Mouse (Mus musculus): ENCODE measurements around the gene Pou2f2. TPM values are rescaled to one million over a fixed set of nuclear protein-coding genes. Genes with fewer than 3 reads are reported as not detected.

Pou2f2 gene
- total RNA-seq, 2 experiments from 2014 or later: 6.9 to 8.1 TPM

DNA sequence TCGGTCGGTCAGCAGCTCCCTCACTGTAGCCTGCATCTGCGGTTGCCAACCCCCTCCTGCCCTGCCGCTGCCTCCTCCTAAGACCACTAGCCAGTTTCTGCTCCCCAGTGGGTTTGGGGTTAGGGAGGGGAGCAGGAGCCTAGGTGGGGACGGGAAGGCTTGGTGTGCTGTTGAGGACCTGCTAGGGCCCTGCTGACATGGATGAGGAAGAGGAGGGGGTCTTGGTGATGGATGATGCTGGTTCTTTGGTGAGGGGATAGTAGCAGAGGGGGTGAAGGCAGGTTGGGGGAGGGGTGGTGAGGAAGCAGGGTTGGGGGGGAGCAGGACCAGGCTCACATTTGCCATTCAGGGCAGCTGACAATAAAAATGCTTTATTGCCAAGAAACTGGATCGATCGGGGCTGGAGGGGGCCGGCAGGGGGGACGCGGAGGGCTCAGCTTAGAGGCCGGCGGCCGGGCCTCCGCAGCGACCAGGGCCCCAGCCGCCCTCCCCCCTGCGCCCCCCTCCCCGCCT, 29.3 kb downstream of the Pou2f2 start:
- DNase-seq (ENCODE audit: low spot score in 2 of 2): no peak

DNA sequence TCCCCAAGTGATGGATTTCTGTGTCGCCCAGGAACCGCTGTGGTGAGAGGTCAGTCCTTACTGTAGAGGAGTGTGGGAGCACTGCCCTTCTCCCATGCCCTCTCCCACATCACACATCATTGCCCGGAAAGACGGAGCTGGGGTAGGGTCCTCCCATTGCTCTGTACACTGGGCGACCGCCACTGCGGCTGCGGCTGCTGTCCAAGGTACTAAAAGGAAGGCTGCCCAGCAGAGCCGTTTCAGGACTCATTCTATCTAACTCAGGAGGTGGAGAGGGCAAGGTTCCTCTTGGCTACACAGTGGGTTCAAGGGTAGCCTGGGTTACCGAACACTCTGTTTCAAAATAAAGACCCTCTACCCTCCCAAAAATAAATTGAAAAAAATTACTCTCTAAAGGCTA, 33.6 kb downstream of the Pou2f2 start:
- DNase-seq (ENCODE audit: low spot score in 2 of 2): no peak

DNA sequence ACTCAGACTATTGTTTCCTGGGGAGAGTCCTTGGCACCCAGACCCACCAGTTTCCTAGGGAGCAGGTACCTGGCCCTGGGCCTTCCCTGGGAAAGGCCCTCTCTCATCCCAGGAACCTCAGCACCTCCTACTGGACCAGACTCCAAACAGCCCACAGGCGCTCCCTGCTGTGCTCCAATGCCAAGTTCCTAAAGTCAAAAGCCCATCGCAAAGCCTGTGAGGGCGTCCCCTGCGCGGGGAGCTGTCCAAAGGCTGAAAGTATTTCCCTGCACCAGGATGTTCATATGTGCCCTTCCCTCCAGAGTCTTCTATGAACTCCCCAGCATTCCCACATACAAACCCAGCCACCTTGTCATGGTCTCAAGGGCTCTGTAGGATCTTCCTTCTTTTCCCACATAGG, 37.8 kb downstream of the Pou2f2 start:
- no peak for DNase-seq (ENCODE audit: low spot score in 2 of 2)

DNA sequence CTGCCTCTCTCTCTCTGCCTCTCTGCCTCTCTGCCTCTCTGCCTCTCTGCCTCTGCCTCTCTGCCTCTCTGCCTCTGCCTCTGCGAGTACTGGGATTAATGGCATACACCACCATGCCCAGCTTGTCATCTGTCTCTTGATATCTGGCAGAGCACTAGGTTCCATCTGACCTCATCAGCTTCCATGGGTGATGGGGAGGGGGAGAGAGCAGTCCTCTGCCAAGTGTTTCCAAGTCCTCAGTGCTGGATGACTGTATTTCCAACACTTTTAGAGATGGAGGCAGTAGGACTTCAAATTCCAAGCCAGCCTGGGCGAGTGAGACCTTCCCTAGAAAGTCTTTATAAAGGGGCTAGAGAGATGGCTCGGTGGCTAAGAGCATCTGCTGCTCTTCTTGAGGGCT, 42.0 kb downstream of the Pou2f2 start:
- no peak for DNase-seq (ENCODE audit: low spot score in 2 of 2)

DNA sequence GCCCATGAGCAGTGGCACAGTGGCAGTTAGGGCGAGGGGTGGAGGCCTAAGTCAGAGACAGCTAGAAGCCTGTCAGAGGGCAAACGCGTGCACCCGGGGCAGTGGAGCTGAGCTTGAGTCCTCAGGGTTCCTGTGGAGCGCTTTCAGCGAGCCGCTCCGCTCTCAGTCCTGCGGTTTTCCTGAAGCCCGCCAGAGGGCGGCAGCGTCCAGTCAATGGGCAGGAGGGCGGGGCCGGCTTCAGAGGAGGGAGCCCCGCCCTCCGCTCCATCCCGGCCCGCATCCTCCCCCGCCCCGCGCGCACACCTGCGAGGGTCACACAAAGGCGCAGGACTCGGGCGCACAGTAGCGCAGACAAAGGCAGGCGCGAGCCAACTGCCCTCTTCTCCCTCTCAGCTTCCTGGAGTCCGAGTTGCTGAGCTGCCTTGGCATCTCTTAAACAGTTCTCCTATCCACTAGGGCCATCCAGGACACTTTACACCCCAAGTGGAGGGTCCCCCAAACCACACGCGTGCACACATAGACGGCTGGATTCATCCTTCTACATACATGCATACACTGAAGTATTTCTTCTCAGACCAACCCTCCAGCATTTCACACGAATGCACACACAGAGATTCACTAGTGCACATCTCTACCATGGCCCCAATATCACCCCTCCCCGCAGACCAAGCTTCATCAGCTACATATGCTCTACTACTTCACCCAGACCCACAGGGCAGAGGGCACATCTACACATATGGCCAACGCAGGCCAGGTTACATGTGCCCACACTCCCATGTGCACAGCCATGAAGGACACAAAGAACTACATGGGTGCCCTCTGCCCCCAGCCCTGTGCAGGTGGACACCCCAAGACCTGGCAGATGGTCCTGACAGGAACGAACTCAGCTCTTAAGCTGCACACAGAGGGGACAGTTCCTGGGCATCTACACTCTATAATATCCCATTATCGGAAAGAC, 46.2 kb downstream of the Pou2f2 start:
- DNase-seq (ENCODE audit: low spot score in 2 of 2): peak; percentile 73 to 90

DNA sequence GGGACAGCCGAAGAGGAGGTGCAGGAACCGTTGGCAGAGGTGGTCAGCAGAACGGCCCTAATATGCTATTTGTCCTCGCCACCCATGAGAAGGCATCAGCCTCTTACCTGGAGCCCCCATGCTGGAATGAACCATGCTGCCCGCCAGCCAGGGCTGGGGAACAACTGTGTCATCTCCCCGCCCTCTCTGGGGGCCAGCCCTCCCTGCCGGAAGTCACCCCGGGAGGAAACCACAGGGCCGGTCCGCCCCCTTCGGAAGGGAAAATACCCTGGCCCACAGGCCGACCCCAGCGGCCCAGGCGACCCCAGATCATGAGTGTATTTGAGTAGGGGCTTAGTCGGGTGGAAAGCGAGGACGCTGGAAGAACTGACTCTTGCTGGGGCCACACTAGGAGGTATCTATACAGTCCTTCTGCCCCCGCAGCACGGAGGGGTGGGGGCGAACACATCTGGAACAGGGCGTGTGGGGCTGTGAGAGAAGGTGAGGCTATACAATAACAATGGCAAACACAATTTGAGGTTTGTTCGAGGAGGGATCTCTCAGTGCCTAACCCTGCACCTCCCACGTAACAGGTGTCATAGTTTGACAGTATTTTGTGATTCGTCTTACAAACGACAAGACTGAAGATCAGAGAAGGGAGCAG, 47.1 kb downstream of the Pou2f2 start:
- DNase-seq (ENCODE audit: low spot score in 2 of 2): no peak

DNA sequence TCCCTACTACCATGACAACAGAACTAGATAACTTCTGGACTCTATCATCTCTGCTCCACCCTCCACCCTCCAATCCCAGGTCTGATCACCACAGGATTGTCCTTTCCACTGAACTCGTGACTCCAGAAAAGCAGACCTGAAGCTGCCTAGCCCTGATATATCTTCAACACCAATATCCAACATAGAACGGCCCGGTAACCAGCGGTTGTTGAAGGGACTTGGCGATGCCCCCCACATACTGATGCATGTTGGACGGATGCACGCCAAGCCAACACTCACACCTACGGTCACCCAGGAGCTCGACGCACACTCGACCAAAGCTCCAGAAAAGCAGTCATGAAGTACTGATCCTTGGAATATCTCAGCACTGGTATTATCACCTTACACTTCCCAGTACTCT, 48.3 kb downstream of the Pou2f2 start:
- DNase-seq (ENCODE audit: low spot score in 2 of 2): no peak

DNA sequence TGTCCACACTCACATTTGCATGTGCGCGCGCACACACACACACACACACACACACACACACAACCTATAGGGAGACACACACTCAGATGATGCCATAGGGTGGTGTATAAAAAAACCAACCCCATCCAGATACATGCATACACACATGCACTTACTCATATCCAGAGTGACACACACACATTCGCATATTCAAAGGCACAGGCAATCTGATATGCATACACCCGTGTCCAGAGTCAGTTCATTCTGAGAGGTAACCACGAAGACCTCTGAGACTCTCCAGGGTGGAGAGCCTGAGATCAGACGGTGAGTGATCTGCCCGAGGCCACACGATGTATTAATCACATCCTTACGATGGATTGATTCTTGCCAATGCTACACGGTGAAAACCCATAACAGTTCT, 49.0 kb downstream of the Pou2f2 start:
- DNase-seq (ENCODE audit: low spot score in 2 of 2): no peak

DNA sequence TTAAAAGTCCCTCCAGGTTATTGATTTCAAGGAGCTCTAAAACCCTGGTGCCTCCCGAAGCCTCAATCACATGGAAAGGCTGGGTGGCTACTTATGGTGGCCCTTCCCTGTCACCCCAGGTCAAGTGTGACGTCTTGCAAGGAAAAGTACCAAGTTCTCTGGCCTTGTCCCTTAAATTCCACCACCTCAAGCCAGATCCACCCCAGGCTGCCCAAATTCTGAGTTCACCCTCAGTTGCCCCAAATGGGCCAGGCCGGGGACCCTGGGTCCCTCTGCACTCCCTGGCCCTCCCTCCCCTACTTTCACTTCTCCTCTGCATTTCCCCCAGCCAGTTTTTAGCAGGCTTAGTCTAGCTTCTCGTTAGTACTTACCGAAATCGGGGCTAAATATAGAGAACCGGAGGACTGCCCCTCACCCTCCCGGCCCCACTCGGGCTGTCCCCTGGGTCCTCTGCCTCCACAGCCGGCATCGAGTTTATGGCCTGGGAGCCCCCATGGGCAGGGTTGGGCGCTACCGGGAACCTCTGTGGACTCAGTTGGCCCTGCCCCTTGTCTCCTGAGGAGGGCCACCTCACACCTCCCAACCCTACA, 50.0 kb downstream of the Pou2f2 start:
- no peak for DNase-seq (ENCODE audit: low spot score in 2 of 2)

DNA sequence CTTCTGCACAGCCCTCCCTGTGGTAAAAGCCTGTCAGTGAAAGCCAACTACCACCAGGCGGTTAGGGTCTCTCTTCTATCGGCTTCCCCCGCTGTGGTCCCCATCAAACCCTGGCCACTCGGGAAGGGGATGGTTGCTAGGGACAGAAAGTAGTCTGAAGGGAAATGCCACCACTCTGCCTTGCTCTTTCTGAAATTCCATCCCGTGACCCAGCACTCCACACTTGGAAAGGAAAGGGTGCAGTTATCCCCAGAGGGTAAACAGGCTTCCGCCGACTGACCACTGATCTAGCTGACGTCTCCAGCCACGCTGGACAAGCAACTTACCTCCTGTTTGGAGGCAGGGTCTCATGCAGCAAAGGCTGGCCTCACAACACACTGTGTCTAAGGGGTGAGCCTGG, 51.6 kb downstream of the Pou2f2 start:
- DNase-seq (ENCODE audit: low spot score in 2 of 2): no peak

DNA sequence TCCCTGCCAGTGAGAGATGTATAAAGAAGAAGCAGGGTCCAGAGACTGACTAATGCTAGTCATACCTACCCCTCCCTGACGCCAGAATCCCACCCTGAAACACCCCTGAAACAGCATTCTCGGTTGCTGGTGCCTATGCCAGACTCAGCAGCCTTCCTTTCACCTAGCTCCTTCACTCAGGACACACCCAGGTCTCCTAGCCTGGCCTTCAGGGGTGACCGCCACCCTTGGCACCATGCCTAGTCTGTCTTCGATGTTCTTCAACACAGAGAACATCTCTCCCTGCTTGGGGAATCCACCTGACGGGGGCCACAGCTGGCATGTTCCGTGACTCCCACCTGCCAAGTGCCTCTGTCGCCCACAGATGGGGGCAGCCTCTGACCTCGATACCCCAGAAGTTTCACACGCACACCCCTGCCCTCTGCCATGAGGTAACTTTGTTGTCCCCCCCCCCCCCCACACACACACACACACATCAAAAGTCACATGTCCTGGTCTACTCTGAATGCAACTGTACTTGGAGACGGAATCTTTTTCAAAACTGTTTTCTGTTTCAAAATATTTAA, 53.7 kb downstream of the Pou2f2 start:
- DNase-seq (ENCODE audit: low spot score in 2 of 2): no peak

DNA sequence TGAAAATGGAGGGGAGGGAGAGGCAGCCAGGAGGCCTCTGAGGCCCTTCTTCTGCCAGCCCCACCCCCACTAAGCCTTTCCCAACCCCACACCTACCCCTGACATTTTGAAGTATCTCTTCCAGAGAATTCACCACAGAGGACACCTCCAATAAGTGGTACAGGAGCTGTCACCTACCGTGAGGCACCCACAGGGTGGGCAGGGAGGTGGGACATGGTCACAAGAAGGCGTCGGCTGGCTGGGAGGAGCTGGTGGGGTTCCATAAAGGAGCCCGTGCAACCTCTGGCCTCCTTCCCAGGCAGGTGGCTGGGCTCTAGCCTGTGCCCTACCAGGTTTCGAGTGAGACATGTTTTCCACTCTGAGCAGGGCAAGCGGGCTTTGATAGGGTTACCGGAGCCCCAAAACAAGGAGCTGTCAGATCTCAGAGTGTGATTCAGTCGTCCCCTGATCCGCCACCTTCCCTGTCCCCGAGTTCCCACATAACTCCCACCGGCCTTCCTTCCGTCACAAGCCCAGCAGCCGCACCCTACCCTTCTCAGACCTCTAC, 58.2 kb downstream of the Pou2f2 start:
- no peak for DNase-seq (ENCODE audit: low spot score in 2 of 2)

DNA sequence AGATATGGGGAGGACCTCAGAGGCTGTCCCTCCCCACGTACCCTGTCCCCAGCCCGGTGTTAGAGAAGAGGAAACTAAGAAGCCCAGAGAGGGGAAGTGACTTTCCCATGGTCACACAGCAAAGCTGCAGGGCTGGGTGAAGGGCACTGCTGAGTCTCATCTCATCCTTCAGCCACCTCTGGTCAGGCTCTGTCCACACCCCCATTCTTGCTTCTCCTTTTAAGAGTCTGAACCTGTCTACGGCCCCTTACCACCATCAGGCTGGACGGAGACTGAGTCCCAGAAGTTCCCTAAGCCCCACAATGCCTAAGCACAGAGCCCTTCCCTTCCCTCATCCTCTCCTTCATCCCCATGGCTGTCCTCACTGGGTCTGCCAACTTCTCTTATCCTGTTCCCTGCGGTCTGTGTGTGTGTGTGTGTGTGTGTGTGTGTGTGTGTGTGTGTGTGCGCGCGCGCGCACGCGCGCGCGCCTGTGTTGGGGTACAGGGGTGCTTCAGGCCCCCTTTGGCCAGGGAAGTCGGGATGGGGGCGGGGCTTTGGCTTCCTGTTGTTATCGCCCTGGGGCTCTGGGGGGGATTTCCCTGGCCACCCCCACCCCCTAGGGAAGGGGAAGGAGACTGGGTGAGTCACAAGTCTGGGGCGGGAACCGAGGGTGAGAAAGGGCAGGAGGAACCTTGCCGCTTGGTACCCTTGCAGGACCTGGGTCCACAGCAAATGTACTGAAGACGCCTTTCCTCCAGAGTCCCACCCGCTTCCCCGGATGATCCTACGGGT, 59.3 kb downstream of the Pou2f2 start:
- DNase-seq (ENCODE audit: low spot score in 2 of 2): no peak

DNA sequence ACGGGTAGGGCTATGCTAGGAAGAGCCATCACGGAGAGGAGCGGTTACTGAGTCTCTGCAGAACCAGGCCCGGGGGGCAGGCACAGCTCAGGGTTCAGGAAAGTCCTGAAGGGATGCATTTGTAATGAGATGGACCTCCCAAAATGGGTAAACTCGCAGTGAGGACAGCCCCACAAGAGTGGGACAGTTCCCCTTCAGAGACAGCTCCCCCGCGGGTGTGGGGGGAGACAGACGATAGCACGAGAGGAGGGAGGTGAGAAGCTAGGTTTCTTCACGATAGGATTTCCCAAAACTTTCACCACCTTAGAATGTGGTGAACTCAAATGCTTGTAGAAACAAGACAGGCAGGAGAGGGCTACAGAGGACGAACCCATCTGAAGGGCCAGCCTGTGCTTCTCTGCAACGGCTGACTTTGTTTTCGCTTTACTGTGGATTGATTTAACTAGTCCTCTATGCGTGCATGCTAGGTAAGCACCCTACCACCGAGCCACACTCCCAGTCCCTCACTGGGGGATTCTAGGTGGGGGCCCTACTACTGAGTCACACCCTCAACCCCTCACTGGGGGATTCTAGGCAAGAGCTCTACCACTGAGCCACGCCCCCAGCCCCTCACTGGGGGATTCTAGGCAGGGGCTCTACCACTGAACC, 66.4 kb downstream of the Pou2f2 start:
- DNase-seq (ENCODE audit: low spot score in 2 of 2): no peak

DNA sequence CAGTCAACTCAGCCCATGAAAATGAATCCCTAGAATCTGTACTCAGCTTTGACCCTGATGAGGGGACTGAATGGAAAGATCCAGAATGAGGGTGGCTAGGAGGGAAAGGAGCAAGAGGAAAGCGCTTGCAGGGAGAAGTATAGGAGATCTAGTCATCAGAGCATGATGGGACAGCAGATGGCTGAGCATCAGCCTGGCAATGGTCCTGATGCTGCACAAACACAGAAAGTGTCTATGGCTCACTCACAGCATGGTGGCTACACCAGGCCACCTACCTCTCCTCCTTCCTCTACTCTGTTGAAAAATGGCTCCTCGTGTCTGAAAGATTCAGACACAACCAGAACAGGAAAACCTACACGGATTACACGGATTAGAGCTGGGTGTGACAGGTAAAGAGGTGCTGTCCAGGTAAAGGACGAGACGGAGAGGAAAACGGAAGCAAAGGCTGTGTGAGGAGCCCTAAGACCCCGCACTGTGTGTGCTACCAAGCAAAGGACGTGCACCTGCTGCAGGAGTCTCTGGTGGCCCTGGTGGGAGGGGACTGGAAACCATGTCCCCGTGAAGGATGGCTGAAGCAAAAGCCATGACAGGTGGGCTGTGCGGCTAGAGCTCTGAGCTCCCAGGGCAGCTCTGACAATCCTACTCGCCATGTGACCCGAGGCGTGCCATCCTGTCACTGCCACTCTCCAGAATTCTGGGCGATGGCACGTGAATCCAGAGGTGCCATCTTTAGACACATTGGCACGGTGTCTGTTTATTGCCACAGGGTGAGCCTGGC, 67.2 kb downstream of the Pou2f2 start:
- peak; percentile 49 to 80 for DNase-seq (ENCODE audit: low spot score in 2 of 2)

DNA sequence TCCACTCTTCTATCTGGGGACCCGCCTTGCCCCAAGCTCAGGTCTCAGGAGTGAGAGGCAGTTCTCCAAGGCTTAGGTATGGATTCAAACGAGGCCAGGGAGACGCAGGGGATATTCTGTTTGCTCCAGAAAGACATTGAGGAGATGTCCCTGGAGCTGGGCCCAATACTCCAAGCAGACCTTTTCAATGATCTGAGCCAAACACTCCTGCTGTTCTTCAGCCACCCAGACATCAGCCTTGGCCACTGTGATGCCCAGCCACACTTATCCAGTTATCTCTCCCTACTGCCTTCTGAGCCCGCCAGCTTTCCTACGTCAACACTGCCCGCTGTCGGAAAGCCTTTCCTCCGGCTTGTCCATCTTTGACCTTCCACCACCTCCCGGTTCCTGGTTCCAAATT, 69.2 kb downstream of the Pou2f2 start:
- no peak for DNase-seq (ENCODE audit: low spot score in 2 of 2)

DNA sequence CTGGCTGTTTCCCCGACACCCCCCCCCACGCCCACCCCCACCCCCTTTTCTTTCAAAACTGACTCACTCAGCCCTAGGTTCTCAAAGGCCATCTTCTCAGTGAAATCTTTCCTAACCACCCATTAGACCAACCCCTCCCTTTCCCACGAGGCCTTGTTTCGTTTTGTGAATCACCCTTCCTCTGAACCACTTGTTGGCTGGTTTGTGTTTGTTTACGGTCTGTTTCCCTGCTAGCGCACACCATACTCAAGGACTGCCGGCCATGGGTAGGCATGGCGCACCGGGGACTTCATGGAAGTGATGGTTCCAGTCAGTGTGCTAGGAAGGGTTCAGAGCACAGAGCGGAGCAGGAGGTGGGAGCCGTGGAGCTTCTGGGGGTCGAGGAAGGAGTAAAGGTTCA, 70.2 kb downstream of the Pou2f2 start:
- no peak for DNase-seq (ENCODE audit: low spot score in 2 of 2)

DNA sequence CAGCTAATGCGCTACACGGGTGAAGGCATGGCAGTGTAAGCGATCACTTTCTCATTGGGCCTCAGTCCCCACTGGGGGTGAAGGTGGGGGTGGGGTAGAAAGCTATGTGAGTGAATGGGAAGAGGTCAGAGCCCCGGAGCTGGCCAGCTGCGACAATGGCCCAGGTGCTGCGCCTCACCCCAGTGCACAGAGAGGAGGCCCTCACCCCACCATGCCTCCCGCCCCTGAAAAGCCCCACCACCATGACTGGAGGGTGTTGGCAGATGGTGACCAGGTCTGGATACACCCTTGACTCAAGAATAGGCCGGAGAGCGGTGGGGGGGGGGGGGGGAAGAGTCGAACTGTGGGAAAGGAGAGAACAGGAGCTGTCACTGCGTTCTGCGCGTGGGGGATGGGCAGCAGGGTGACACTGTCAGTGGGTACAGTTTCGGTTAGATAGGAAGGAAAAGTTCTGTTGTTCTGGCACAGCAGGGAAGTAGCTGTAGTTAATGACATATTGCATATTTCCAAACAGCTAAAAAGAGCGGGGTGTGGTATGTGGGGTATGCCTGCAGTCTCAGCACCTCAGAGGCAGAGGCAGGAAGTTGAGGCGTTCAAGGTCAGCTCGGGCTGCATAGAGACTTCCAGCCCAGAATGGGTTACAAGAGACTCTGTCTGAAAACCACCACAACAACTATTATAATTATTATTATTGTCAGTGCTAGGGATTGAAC, 72.6 kb downstream of the Pou2f2 start:
- no peak for DNase-seq (ENCODE audit: low spot score in 2 of 2)
